Mouse (Mus musculus) CH12F3 (cell line): ENCODE data around the gene Krt10.

Experiments used
- in situ Hi-C: fragments of 300-500 bp; cut with MboI; formaldehyde crosslinking; loops from 2 replicates; pipeline ENCODE4 v1.14.3; 2020; ENCODE audit warnings: low sequenced_read_pairs

Gene Krt10

GRCm38 (mm10) chr11:99374803-99375202, 14.4 kb downstream of the Krt10 start, which contains the start of gene Krt28:
Gene Krt28 (minus strand): TSS chr11:99374903.
- in situ Hi-C loops: no loop called here

- in situ Hi-C loops: no loop called here
Measured at GRCm38 (mm10) chr11:99369853-99370451, 19.2 kb downstream of the Krt10 start.

DNA sequence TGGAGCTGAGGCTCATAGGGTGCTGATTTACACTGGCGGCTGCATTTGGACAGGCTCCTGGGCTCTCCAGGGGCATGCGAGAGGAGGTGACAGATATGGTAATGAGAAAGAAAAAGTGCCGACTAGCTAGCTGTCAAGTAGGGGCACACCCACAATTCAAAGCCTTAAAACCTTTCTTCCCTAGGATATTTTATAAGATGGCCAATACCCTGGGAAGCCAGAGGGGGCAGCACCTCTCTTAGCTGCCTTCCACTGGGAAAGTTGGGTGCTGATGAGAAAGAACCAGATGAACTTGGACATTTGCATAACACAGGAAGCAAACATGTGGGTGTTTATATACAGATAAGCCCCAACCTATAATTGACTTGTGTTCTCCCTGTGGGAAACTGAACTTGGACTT, 19.9 kb downstream of the Krt10 start:
- in situ Hi-C loops: no loop called here

GRCm38 (mm10) chr11:99366791-99367190, 22.4 kb downstream of the Krt10 start:
- in situ Hi-C loops: no loop called here

DNA sequence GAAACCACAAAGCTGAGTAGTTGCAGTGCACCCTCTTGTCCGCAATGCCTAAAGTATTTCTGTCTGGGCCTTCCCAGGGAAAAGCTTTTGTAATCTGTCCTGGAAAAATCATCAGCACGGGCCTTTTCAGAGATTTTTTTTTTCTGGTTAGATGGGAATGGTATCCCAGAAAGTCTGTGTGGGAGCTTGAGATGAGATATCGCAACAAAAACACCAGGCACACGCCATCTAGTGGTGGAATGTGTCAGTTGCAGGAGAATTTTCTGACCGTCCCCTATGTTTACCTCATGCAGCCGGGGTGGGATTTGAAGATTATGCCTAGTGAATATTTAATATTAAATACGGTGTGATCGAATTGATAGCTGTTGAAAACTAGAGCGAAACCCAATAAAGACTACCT, 24.8 kb downstream of the Krt10 start:
- in situ Hi-C loops: no loop called here

DNA sequence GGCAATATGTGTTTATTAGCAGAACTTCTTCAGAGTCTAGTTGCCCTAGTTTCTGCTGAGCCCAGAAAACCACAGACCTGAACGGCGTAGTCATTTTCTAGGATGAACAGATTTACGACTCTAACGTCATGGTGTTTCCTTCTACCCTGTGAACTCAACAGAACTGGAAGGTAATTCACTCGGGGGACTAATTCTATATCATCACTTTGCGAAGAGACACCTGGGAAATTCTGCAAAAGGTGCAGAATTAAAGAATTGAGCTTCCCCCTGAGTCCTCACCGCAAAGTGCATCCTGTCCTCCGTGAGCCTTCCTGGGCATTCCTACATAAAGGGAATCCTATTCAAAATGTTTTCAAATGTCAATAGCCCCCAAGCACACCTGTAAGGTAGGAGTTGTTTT, 27.7 kb downstream of the Krt10 start:
- in situ Hi-C loops: no loop called here

DNA sequence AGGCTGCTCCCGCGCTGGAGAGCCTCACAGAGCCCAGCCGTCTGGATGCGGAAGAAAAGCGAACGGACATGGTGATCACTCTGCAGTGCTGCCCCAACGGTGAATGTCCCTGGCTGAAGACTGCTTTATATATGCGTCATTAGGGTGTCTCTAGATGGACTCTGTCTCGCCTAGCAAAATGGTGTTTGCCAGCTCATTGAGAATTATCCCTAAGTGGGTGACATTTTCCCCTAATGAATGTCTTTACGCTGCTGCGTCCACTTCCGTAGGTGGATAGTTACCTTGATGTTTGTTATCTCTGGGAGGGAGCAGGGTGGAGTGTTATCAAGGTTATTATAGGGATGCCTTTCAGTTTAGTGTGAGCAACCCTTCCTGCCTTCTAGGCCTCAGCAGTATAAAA, 38.2 kb downstream of the Krt10 start, which contains the start of gene Krt27:
Krt27 (minus strand) TSS at position 101 of the 400 bp plus-strand sequence.
- in situ Hi-C loops: no loop called here

DNA sequence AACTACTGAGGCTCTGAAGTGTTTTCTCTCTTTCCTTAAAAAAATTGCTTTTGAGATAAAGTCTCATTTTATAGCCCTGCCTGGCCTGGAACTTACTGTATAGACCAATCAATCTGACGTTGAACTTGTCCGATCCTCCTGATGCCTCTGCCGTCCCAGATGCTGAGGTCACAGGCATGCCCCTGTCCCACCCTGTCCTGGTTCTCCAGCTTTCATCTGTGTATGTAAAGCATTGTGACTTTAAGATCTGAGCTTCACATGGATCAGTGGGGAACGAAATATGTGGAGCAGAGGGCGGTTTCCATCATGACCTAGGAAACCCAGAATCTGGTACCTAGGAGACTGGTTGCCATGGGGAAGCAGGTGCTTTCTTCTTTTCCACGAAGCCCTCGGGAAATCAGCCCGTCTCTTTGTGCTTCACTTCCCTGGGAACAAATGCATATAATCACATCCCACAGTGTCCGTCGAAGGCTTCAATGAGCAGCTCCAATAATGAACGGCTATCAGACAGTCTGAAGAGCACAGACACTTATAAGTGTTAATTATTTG, 49.8 kb downstream of the Krt10 start:
- in situ Hi-C loops: no loop called here

GRCm38 (mm10) chr11:99337866-99338265, 51.3 kb downstream of the Krt10 start, which contains the start of gene Krt26:
Gene Krt26 (minus strand): TSS chr11:99337966.
- in situ Hi-C loops: no loop called here
